Mouse (Mus musculus) T-helper 17 cell (primary cell): ENCODE results near the gene Cytip.

Source experiments
- in situ Hi-C, 2 experiments: fragments of 300-600 bp; cut with MboI, MseI; formaldehyde crosslinking; loops; 1 replicate in 1 of 2; 2 replicates in 1 of 2; pipeline ENCODE4 v1.15.1; 2025; ENCODE audit warnings: high pct_unique_total_duplicates in 2 of 2

The Cytip gene

DNA sequence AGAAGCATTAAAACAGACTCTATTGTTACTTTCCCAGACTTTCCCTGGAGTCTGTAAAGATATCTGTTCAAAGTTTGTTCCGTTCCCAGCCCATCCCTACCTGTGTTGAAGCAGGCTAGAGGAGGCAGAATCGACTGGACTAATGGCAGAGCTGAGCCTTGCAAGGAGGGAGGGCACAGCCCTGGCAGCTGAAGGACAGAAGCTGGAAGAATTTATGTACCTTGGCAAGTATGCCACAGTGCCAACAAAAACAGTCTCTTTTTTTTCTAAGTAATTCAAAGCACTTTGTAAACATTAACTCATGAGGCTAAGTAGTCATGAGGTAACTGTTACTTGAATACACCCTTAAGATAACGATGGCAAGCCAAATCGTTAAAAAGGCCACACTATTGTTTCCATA lies at the start of gene Cytip:
TSS of gene Cytip (minus strand) at position 187 of the 400 bp plus-strand sequence.
- in situ Hi-C loops, result loop anchor here (5.0 to 25.0 kb wide), 4 partner anchors 87 to 1083 kb away; partner anchors contain the start of genes Ermn (in 1 of the 2), Gpd2 (in 1 of the 2) and Nr4a2 (in 1 of the 2)

DNA sequence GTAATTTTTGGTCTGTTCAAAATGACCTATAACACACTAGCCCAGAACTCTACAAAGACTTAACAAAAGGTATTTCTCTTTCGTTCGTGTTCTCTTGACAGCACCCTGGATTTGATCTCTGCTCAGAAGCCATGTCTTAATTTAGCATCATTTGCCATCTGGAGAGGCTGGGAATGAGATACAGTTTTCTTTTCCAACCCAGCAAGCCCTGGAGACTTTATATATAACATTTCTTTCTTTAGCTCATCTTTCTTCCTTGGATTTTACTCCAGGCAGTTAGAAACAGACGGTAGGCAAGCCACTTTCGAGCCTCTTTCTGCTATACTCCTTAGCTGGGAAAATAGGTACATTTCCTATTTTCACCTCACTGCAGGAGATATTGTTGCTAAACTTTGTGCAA lies 45.3 kb upstream of the Cytip start:
- in situ Hi-C loops, result loop anchor here in 1 of 2 experiments (25.0 kb wide), 1 partner anchor 1428 kb away; no protein-coding TSS in a partner anchor

DNA sequence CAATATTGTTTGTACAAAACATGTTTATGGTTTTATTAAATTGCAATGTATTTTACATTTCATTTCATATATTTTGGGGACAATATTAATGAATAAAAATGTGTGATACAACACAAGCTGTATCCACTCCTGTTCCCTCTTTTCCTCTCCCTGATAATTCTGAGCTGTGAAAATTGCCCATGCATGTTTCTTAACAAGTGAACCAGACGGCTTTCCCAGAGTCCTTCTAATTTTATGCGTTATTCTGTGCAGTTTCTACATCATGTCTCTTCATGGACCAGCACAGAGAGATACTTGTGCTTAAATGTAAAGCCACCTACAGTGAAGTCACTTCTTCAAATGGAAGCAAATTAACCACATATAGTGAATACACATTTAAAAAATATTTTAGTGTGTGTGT lies 42.2 kb upstream of the Cytip start:
- in situ Hi-C loops, result loop anchor here in 1 of 2 experiments (25.0 kb wide), 1 partner anchor 1425 kb away; no protein-coding TSS in a partner anchor

DNA sequence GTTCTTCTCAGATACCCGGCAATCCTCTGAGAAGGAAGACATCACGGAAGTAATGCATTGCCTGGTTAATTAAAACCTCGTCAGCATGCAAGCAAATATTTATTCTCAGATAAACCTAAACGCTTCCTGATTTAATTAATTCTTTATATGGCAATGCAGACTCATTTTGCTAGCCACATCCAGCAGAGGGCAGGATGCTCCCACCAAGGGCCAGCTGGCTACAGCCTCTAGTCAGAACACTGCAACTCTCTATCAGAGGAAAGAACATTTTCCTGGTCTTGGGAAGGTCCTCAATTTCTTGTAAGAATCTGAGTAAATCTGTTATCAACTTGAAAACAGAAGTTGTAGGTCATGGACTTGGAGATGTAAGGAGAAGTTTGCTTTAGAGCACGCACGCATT lies 4.1 kb upstream of the Cytip start:
- in situ Hi-C loops, result loop anchor here (5.0 to 25.0 kb wide), 4 partner anchors 83 to 1087 kb away; partner anchors contain the start of genes Ermn (in 1 of the 2), Gpd2 (in 1 of the 2) and Nr4a2 (in 1 of the 2)

DNA sequence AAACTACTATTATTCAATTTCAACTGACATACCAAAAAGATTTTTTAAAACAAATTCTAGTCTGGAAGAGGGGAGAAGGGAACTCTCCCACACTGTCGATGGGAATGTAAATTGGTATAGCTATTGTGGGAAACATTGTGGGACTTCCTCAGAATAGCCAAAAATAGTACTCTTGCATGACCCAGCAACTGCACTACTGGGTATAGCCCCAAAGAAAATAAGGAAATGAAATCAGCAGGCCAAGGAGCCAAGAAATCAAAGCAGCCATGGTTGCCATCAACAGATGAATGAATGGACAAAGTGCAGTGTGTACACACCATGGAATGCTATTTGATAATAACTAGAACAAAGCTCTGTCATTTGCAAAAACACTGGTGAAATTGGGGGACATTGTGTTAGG lies 1.5 kb upstream of the Cytip start:
- in situ Hi-C loops, result loop anchor here (5.0 to 25.0 kb wide), 4 partner anchors 85 to 1085 kb away; partner anchors contain the start of genes Ermn (in 1 of the 2), Gpd2 (in 1 of the 2) and Nr4a2 (in 1 of the 2)

DNA sequence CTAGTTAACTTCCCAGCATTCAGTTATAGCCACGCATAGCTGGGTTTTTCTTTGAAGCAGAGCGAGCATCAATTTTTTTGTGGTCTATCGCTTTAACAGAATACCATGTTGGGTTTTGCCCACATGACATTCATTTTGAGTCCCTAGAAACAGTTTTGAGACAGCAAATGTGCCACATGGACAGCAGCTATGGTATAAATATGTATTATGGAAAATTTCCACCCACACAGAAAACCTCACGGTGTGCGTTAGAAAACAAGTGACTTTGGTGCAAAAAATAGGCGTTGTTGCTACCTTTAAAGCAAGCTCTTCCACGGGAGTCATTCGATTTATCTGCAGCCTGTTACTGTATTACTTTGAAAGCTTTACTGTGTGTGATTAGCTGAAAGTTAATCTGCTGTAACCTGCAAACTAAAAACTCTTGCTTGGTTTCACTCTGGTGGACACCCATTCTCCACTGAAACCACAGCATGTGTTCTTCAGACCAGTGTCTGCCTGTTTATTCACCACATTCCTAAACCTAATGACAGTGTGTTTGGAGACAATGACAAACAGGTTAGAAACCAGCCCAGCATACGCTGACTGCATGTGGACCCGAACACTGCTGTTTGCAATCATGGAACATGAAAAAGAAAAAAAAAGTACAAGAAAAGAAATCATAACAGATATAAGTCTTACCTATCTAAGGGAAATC lies 763 bp downstream of the Cytip start:
- in situ Hi-C loops, result loop anchor here (5.0 to 25.0 kb wide), 4 partner anchors 88 to 1082 kb away; partner anchors contain the start of genes Ermn (in 1 of the 2), Gpd2 (in 1 of the 2) and Nr4a2 (in 1 of the 2)

DNA sequence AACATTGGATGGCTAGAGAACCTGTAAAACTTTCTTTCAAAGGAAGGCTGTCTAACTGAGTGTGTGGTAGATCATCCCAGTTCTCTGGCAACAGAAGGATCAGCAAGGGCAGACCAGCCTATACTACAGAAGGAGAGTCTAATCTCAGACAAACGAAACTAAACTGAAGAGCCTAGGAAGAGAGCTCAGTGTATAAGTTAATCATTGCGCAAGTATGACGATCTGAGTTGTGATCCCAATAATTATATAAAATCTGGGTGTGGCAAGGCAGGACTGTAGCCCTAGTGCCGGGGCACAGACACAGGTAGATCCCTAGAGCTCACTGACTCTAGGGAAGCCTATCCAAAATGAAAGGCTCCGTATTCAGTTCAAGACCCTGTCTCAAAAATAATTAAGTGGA lies 3.2 kb downstream of the Cytip start:
- in situ Hi-C loops, result loop anchor here (25.0 kb wide), 2 partner anchors 955 to 1080 kb away; partner anchors contain the start of genes Gpd2 (in 1 of the 2) and Nr4a2 (in 1 of the 2)

DNA sequence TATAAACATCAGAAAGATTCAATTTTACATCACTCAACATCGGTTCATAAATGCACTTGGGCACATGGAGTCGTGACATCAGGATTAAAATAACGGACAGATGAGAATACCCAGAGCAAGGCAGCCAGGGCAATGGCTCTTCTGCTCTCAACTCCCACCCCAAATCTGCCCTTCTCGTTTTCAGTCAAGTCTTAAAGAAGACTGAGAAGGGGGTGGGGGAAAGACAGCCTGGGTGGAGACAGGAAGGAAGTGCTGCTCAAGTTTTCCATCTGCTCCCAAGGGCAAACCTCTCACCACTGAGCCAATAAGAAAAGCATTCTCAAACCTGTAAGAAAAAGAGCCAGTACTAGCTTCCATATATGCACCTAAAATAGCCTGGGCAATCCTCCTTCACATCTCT lies 5.8 kb downstream of the Cytip start:
- in situ Hi-C loops, result loop anchor here (10.0 to 25.0 kb wide), 3 partner anchors 55 to 1077 kb away; partner anchors contain the start of genes Gpd2 (in 1 of the 2) and Nr4a2 (in 1 of the 2)

DNA sequence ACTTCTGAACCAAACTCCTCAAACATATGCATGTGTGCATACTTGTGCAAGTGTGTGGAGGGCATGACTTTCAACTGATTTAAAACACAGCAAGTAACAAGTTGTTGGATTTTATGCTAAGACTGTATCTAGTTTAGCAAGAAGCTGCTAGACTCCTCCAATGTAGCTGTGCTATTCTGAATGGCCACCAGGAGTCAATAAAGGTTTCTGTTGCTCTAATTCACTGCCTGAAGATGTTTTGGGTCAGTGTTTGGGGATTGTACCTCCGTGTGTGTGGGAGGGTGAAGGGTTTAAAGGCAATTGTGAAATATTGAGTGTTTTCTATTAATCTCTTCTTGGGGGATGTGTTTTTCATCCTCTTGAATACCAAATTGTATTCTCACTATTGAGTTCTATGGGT lies 6.4 kb downstream of the Cytip start:
- in situ Hi-C loops, result loop anchor here (10.0 to 25.0 kb wide), 3 partner anchors 54 to 1077 kb away; partner anchors contain the start of genes Gpd2 (in 1 of the 2) and Nr4a2 (in 1 of the 2)

DNA sequence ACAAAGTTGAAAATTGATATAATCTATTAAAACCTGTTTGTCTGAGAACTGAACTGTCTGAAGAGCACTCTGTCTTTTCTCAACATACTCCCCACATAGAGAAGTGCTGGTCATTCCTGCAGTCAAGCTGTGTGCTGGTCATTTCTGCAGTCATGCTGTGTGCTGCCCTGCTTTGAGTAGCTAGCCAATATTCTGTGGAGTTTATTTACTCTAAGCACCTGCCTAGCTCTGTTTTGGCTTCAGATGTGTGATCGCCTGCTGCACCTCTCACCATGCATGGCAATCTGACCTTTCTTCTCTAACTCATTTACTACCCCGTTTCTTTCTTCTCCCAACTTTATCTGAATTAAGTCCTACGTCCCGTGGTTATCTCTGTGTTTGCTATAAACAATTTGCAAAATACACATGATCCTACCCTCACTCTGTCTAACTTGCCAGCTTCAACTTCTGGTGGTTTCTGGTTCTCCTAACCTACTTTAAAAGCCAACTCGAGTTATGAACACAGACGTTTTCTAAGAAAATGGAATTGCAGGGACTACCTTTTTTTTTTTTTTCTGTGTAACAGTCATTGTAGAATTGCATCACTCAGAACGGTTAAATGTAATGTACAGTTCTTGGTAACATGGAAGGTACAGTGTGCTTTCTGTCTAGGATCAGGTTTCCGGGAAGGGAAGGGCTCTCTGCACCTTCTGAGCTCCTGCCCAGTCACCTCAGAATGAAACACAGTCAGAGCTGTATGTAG lies 7.9 kb downstream of the Cytip start:
- in situ Hi-C loops, result loop anchor here (10.0 to 25.0 kb wide), 3 partner anchors 53 to 1075 kb away; partner anchors contain the start of genes Gpd2 (in 1 of the 2) and Nr4a2 (in 1 of the 2)

DNA sequence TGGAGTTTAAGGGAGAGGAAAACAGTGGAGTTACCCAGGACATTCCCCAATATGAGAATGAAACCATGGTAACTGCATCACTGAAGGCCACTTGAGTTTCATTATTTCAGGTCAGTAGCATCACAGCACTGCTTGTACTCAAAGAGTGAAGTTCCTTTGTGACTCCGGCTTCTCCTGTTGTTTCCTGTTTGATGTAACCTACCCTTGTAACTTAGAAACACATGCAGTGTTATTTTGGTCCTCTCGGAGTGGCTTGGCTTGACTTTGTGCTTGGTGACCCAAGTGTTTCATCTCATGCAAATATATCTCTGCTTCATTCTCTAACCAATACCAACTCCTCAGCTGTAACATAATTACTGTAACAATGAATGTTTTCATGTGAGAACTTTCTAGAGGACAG lies 11.1 kb downstream of the Cytip start:
- in situ Hi-C loops, result loop anchor here (10.0 to 25.0 kb wide), 3 partner anchors 49 to 1072 kb away; partner anchors contain the start of genes Gpd2 (in 1 of the 2) and Nr4a2 (in 1 of the 2)

DNA sequence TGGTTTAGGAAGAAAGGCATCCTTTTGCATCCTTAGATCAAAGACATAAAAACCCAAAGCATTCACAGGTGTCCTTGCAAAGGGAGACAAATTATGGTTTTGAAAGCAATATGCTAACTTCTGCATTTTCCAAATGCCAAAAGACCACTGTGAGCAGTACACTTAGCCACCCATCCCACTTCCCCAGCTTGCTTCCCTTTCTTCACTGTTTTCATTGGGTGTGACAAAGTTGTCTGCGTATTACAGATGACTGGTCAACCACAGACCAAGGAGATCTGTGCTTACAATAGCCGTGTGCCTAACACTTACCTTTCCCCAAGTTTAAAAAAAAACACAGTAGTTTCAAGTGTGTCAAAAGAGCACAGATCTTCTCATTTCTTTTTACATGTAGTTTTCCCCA lies 11.7 kb downstream of the Cytip start:
- in situ Hi-C loops, result loop anchor here (10.0 to 25.0 kb wide), 3 partner anchors 49 to 1071 kb away; partner anchors contain the start of genes Gpd2 (in 1 of the 2) and Nr4a2 (in 1 of the 2)

DNA sequence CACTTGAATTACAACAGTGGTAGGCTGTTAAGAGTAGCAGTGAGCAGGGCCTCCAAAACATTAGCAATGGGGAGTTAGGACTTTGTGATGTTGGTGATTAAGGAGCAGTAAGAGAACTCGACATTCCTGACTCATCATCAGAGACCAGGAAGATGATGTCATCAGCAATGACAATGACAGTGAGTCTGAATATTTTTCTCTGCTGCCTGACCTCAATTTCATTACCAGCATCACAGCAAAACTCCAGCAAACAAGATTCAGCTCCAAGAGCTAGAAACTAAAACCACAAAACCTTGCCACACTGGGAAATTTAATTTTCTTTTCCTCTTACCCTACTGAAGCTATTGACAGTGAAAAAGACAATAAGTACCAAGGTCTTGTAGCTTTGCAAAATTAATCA lies 14.6 kb downstream of the Cytip start:
- in situ Hi-C loops, result loop anchor here (10.0 to 25.0 kb wide), 3 partner anchors 46 to 1068 kb away; partner anchors contain the start of genes Gpd2 (in 1 of the 2) and Nr4a2 (in 1 of the 2)

DNA sequence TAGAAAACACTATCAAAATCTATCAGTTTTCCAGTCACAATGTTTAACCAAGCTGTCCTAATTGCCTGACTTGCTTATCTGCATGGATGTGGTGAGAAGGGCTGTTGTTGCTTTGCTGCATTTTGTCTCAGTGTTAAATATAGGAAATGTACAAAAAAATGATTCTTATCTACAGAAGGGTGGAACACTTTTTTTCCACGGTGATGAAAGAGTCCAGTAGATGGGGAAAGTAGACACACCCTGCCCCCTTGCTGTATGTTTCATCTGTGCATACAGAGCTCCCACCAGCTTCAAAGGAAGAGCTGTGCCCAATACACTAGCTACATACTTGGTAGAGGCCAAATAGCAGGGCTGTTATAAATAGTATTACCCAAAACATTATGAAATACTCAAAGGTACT lies 16.3 kb downstream of the Cytip start:
- in situ Hi-C loops, result loop anchor here (25.0 kb wide), 2 partner anchors 942 to 1067 kb away; partner anchors contain the start of genes Gpd2 (in 1 of the 2) and Nr4a2 (in 1 of the 2)

DNA sequence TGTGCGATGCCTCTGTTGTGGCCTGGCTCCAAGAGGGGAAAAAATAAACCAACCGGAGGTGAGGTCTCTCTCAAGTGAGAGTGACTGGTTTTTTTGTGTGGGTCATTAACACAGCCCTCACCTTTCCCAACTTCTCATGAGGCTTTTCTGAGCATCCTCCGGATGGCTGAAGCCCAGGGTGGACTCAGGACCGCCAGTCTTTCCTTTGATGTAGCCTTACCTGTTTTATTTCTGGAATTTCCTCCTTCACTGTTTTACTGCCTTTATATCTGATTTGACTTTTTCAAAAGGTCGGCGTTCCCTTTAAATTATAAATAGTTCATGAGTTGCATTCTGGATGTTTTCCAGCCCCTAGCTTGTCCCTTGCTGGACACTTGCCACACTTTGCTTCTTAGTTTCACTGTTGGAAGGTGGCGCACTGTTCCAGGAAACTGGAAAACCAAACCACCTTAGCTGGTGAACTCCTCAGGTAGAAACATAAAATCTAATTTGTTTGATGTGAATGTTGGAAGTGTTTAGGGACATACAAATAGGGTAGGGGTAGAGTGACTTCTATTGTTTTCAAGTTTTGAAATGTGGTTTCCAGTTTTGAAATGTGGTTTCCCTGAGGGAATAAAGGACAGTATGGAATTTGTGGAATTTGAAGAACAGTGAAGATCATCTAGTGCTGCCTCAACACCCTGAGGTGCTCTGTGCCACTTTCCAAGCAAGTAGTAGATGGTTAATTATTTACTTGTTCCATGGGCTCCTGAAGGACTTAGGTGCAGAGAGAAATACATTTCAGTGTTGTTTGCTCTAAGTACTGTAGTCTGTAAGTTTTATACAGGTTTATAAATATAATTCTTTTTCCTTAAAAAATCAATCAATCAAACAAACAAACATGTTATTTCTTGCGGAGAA lies 19.7 kb downstream of the Cytip start:
- in situ Hi-C loops, result loop anchor here (25.0 kb wide), 2 partner anchors 938 to 1063 kb away; partner anchors contain the start of genes Gpd2 (in 1 of the 2) and Nr4a2 (in 1 of the 2)

DNA sequence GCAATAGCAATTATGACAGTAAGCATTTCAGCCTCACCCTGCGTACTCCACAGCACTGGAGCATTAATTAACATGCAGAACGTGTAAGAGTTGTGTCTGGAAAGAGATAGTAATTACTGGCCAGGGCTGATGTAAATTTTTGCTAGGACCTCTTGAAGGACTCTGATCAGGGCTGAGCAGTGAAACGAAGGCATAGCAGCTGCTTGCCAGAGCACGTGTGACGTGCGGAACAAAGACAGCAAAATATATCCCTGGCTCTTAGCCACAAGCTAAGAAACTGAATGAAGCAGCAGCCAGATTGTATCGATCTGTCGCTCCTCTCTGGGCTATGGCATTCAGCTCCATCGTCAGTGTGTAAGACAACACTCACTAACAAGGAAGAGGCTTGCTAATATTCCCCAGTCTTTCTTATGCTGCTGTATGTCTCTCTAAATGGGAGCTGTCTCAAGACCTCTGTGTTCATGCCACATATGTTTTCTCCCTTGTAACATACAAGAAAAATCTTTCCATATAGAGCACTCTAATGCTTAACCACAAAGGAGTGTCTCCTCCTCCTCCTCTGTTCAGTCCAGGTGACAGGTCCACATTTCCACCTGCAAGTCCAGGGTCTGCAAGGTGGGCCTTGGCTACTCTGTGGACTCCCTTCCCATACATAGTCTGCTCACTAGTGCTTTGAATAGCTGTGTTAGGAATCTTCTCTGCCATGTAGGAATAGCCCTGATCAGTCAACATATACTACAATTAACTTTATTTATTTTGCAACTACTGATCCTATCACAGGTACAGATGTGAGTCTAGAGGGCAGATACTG lies 20.7 kb downstream of the Cytip start:
- in situ Hi-C loops, result loop anchor here (25.0 kb wide), 2 partner anchors 937 to 1062 kb away; partner anchors contain the start of genes Gpd2 (in 1 of the 2) and Nr4a2 (in 1 of the 2)

DNA sequence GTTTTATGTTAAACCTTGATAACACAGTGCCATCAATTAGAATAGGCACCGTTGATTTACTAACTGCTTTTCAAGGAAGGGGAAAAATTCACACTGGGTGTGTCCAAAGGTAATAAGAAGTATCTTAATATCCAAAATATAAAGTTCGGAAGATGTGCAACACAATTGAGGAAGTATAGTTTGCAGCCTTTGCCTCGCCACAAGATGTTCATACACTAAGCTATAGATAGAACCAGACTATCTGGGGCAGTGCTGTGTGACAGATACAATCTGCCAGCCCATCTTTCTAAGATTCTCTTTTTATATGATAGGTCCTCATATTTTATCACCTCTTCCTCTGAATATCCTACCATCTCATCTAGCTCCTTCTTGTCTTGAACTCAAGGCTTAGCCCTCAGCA lies 22.4 kb downstream of the Cytip start:
- in situ Hi-C loops, result no loop called here

DNA sequence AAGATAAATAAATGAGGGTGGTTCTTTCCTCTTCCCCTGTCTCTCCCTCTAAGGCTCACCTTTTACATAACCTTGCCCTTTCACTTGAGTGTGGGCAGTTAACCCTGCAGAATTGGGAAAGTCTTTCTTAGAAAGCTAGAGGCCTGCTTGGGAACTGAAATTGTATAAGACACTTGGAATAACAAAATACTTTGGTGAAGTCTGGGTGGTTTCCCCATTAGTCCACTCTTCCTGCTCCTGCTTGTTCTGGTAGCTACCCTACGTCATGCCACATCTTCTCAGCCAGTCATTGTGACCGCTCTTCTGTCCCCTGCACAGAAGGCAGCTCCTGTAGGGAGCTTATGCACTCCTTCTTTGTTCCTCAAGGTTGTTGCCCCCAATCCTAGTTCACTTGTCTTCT lies 26.2 kb downstream of the Cytip start:
- in situ Hi-C loops, result no loop called here

DNA sequence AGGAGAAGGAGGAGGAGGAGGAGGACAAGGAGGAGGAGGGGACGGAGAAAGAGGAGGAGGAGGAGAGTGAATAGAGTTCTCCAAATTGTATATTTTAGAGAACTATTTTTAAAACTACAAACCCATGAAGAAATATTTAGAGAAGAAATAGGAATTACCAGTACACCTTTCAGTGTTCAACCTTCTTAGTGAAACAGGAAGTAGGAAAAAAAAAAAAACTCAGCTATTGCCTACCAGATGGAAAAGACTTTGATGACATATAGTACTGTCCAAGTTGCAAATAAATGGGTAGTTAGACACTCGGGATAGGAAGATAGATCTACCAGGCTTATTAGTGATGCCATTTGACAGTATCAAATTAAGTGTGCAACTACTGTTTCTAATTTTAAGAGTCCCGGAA lies 27.7 kb downstream of the Cytip start:
- in situ Hi-C loops, result no loop called here
